Mouse (Mus musculus) spleen, postnatal 4 days (tissue): ENCODE results near the gene Gm49321.
A peak's percentile ranks its signal among the peaks of the same experiment; 100 is the strongest.

ENCODE experiments used
- DNase-seq, 2 experiments: peaks; one replicate each; pipeline ENCODE4 v3.0.0; 2022; ENCODE audit warnings: low spot score in 2 of 2

The Gm49321 gene

DNA sequence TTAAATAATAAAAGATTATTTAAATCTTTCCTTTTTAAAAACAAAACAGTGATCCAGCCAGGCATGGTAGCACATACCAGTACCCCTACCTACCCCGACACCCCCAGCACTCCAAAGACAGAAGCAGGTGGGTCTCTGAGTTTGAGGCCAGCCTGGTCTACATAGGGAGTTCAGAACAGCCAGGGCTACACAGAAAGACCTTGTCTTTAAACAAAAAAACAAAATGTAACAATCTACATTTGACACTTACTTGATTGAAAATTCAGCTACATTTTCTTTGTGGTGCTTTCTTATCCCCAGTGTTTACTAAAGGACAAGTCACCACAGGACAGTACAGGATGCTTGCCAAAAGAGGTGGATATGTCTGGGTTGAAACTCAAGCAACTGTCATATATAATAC is at the start of gene Gm49321:
Gm49321 (plus strand) TSS at position 301 of the 400 bp plus-strand sequence.
- DNase-seq, result no peak

GRCm38 (mm10) chr12:73888003-73888783 is 49.3 kb upstream of the Gm49321 start:
- DNase-seq, result no peak

GRCm38 (mm10) chr12:73889571-73889970 is 47.9 kb upstream of the Gm49321 start:
- no peak for DNase-seq

DNA sequence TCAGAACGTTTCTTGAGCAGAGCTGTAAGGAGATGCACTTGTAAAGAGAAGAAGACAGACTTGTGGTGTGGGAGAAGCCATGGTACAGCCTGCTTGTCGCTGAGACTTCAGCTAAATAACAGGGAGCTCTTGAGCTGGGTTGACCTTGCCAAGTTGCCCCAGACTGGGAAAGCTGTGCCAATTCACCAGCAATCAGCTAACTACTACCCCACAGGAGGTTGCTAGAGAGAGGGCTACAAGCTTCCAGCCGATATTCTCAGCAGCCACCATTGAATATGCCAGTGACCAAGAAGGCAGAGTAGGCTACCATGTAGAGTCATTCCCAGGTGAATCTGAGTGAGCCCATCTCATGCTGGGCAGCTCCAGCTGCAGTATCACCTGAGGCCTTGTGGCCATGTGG is 47.4 kb upstream of the Gm49321 start:
- DNase-seq, result no peak

DNA sequence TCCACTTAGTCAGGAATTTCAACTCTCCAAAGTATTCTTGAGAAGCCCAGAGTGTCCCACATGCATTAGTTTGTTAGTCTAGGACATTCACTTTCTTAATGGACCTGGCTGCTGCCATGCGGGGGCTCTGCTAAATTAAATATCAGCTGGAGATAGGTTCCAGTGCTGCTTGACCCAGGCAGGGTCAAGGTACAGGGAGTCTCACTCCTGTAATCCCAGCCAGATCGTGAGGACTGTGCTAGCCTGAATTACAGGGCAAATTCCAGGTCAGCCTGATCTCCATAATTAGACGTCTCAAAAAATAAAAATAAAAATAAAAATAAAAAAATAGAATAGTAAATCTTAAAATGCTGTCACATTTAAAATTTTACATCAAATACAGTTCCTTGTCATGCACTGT is 44.8 kb upstream of the Gm49321 start:
- peak in 1 of 2 experiments; percentile 47 for DNase-seq

GRCm38 (mm10) chr12:73894838-73895237 is 42.6 kb upstream of the Gm49321 start:
- peak in 1 of 2 experiments; percentile 19 for DNase-seq

- no peak for DNase-seq
Measured at GRCm38 (mm10) chr12:73895674-73896073, 41.8 kb upstream of the Gm49321 start.

DNA sequence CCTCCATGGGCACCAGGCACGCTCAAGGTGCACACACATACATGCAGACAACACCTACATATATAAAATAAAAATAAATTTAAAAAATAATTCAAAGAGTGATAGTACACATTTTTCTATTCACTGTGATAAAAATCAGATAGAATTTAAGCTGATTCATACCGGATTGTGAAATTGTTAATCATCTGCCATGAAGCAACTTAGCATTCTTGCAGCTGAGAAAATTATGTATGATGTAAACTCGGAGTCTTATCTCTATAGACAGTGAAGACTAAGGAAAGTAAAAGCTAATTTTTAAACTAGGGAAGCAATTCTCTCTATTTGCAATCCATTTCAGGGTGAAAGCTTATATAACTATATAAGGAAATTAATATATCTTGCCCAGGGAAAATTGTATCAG is 41.0 kb upstream of the Gm49321 start:
- DNase-seq, result no peak

DNA sequence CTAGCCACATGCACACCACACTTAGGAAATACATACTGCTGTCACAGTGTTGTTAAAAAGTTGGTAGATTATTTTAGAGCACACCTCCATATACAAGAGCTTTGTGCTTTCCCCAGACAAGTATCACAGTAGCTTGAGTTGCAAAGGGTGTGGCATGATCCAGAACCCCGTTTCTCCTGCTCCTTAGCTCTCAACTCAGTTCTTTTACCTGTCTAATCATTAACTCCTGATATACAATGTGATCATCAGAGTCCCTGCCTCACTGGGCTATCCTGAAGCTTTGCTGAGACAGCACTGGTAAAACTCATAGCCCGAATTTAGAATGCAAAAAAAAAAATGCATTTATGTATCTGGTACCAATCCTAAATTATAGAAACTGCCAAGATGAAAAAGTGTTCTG is 39.2 kb upstream of the Gm49321 start:
- DNase-seq, result no peak

GRCm38 (mm10) chr12:73904133-73904934 is 33.1 kb upstream of the Gm49321 start:
- DNase-seq, result peak in 1 of 2 experiments; percentile 41

- DNase-seq, result peak in 1 of 2 experiments; percentile 17
Measured at GRCm38 (mm10) chr12:73905041-73905440, 32.4 kb upstream of the Gm49321 start.

GRCm38 (mm10) chr12:73905555-73905954 is 31.9 kb upstream of the Gm49321 start:
- no peak for DNase-seq

- DNase-seq, result no peak
Measured at GRCm38 (mm10) chr12:73907079-73907672, 30.3 kb upstream of the Gm49321 start.

DNA sequence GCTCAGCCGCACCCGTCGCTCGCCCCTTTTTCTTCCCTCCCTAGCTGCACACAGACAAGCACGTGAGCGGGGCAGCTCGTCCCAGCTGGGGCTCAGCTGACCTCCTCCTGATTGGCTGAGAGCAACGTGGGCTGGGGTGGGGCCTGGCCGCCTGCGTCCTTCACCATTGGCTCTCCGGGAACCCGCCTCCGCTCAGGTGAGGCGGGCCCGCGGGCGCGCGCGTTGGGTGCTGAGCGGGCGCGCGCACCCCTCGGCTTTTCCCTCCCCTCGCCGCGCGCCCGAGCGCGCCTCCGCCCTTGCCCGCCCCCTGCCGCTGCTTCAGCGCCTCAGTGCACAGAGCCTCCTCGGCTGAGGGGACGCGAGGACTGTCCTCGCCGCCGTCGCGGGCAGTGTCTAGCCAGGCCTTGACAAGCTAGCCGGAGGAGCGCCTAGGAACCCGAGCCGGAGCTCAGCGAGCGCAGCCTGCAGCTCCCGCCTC is 29.7 kb upstream of the Gm49321 start:
- peak; percentile 90 to 94 for DNase-seq

DNA sequence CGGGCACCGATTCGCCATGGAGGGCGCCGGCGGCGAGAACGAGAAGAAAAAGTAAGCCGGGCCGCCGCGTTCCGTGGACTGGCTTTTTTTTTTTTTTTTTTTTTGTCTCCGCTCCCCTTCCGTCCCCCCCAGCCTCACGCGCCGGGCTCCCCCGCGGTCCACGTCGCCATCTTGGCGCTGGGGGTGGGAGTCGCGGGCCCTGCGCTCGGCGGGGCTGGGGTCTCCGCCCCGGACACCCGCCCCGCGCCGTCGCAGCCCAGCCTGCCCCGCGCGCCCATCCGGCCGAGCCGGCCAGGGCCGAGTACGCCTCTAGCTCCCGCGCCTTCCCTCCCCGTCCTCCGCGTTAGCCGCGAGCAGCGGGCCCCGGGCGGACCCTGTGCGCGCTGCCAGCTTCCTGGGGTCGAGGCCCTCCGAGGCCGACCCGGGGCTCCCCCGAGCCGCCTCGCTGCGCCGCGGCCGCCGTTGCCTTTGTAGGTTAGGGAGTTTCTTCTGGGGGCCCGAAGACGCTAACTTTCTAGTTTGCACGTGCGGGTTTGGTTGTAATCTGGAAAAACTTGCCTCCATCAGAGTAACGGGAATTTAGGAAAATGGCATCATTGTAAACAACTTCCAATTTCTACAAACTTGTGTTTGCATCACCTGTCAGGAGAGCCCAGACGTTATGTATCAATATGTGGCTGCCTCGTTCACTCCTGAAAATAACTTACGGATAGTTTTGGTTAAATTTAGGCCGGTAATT is 29.0 kb upstream of the Gm49321 start:
- DNase-seq, result peak; percentile 54 to 82

DNA sequence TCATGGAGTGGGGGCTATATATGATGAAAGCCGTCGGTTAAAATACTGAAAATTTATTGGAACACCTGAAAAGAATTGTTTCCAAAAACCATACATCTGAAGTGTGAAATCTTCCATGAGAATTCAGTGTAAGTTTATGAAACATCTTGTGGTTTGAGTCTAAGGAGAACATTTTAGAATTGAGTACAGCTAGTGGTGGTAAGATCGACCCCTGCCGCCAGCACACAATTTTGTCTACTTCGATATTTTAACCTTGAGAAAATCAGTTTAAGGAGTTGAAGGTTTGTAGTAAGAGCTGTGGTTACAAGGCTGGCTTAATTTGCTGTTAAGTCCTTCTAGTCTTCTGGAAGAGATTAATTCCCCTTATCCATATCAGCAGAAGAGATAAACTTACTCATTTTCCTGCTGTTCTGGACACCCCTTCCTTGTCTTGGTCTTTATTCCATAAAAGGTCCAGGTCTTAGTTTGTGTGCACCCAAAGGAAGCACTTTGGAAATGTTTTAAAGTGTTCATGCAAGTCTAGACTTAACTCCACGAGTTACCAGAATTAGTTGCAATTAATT is 28.4 kb upstream of the Gm49321 start:
- no peak for DNase-seq

GRCm38 (mm10) chr12:73918479-73918878 is 19.0 kb upstream of the Gm49321 start:
- DNase-seq, result no peak

DNA sequence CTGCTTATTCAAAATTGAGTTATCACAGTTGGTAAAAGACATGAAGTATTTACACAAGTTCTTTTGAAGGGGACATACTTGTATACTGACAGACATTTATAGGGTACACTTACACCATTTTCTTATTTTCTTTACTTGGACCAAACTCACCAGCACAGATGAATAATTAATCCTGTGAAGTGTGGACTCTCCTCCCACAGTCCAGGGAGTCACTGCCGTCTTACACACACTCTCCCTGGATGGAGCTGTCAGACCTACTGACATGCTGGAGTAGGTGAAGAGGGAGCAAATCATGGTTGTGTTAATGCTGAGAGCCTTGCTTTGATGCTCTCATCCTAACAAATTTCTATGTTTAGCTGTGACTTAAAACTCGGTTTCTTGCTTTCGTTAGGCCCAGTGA is 7.2 kb upstream of the Gm49321 start:
- no peak for DNase-seq

GRCm38 (mm10) chr12:73931274-73931673 is 6.2 kb upstream of the Gm49321 start:
- peak in 1 of 2 experiments; percentile 30 for DNase-seq

- no peak for DNase-seq
Measured at GRCm38 (mm10) chr12:73934528-73934927, 2.9 kb upstream of the Gm49321 start.

DNA sequence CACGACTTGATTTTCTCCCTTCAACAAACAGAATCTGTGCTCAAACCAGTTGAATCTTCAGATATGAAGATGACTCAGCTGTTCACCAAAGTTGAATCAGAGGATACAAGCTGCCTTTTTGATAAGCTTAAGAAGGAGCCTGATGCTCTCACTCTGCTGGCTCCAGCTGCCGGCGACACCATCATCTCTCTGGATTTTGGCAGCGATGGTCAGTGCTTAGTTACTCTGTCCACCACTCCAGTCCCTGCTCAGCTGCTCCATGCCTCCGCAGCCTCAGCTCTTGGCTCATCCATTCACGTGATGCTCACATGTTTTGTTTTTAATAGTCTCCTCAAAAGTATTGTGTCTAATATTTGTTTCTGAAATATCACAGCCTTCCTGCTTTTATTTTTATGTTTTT is 2.1 kb downstream of the Gm49321 start:
- no peak for DNase-seq
